Mouse (Mus musculus): ENCODE measurements around the gene Tgfbrap1.
"Not testable (repeated sequence)": the region's sequence is repeated elsewhere in the genome, so short reads cannot be mapped to it uniquely, and the experiment has no call there.

Gene Tgfbrap1
- long read RNA-seq, experiment 1, full-length matches to known transcripts = 1 of 6 reads
- long read RNA-seq, experiment 1, partial matches to known transcripts = 3 of 6 reads
- long read RNA-seq, experiment 1, other reads (novel, unspliced or antisense) = 2 of 6 reads
- long read RNA-seq, experiment 2, partial matches to known transcripts = 2 of 3 reads
- long read RNA-seq, experiment 2, other reads (novel, unspliced or antisense) = 1 of 3 reads

DNA sequence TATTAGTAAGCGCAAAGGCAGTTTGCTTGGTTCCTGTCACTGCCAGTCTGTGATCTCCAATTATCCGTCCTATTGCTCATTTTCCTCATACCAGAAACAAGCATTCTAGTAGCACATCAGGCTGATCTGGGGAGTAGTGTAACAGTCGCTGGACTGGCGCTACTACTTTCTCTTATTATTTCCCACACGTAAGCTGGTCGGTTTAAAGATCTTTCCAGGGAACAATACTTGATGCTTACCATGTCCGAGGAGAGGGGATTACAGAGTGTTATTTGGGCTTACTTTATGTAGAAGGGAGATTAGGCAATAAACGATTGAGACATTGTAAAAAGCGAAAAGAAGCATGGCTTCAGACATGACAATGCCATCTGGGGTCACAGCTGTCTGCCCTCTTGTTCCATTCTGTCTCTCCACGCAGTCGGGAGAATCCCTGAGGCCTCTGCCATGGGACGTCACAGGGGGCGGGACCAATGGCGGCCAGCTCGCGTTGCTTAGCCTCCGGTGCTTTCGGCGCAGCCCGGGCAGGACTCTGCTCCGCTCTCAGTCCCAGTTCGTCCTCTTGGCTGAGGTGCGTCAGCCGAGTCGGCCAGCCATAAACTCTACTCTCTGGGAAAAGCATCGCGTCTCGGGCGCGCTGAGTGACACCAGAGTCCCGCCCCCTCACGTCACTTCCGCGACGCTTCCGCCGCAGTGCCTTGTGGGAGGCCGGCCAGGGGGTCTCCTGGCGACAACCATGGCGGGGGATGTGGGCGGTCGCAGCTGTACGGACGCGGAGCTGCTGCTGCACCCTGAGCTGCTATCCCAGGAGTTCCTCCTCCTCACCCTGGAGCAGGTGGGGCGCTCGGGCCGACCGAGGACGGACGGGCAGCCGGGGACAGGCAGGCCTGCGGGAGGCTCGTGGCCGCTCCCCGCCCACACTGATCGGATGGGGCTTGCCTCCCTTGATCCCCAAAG, at the start of gene Tgfbrap1, which contains the start of gene AI597479:
Gene Tgfbrap1, minus strand, starts transcription at position 607 of the 954 bp plus-strand sequence.
Gene AI597479, plus strand, starts transcription at position 680 of the 954 bp plus-strand sequence.
- intact Hi-C loops (cut with DNase I) = no loop called here

- intact Hi-C loops (cut with DNase I) = no loop called here
Measured at GRCm38 (mm10) chr1:43147474-43147873, 49.0 kb upstream of the Tgfbrap1 start.

DNA sequence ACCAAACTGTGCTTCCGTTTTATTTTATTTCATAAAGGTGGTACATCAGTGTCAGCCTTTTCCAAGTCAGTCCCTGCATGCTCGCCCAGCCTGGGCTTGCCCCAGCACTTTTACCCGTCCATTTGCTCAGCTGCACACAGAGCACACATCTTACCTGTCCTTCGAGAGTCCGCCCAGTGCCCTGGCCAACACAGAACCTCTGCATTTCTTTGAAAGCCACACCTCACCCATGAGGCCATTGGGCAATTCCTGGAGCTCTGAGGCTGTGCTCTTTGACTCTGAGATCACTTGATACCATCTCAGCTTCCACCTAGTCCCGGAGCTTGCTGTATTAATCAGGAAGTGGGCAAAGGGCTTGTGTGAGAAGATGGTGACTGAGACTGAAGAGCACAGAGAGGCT, 47.0 kb upstream of the Tgfbrap1 start:
- intact Hi-C loops (cut with DNase I) = no loop called here

DNA sequence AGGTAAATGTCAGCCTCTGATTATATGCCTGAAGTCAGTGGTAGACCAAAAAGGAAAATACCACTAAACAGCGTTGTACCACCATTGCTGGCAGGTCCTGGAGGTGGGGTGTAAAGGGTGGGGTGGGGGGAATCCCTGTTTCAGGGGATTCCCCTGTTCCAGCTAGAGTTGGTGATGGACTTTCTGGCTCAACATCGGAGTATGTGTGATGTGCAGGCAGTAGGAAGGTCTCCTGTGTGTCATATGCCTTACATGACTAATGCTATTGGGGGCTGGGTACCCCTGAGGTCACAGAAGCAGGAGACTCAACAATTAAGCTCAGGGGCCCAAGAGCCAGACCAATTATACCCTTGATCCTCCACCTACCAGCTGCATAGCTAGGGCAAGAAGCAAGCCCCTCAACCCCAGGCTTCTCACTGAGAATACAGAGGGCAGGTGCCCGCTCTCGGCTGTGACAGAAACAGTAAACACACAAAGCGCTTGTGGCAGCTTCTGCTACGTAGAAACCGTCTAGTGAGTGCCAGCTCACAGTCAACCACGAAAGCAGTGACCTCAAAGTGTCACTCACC, 46.0 kb upstream of the Tgfbrap1 start:
- intact Hi-C loops (cut with DNase I) = no loop called here

DNA sequence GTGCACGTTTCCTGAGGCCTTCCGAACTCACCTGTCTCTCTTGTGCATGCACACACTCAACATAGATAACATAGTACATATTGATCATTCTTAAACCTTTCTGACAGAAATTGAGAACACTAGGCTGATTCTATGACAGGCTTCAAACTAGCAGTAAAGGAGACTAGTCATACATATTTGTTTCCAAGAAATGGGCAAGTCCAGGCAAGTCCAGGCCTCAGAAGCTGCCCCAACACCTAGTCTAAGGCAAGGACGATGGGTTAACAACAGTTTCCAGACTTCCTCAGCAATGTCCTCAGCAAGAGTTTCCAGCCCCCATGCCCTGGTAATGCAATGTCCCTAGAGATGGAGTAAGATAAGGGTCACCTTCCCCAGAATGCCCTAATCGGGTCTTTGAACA, 45.4 kb upstream of the Tgfbrap1 start:
- intact Hi-C loops (cut with DNase I) = loop anchor here (1.0 kb wide), 1 partner anchor 121 kb away; no protein-coding TSS in a partner anchor

- intact Hi-C loops (cut with DNase I) = loop anchor here (1.0 kb wide), 1 partner anchor 121 kb away; no protein-coding TSS in a partner anchor
Measured at GRCm38 (mm10) chr1:43143284-43143683, 44.8 kb upstream of the Tgfbrap1 start.

GRCm38 (mm10) chr1:43142849-43143248, 44.4 kb upstream of the Tgfbrap1 start:
- intact Hi-C loops (cut with DNase I) = loop anchor here (1.0 kb wide), 1 partner anchor 121 kb away; no protein-coding TSS in a partner anchor

DNA sequence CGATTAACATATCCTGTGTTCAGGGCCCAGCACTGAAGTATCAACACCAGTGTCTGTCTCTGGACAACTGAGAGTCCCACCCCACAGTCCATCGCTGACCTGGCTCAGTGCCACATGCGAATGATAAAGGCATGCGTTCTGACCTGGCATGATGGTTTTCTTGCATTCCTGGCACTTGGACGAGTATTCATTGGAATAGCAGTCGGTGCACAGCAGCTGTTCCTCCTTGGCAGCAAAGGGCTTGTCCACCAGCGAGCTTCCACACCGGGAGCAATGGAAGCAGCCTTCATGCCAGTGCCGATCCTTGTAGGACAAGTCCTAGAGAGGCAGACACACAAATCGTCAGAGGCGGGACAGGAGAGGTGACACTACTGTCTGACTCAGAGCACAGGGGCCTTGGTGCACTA, 43.1 kb upstream of the Tgfbrap1 start:
- intact Hi-C loops (cut with DNase I) = no loop called here

DNA sequence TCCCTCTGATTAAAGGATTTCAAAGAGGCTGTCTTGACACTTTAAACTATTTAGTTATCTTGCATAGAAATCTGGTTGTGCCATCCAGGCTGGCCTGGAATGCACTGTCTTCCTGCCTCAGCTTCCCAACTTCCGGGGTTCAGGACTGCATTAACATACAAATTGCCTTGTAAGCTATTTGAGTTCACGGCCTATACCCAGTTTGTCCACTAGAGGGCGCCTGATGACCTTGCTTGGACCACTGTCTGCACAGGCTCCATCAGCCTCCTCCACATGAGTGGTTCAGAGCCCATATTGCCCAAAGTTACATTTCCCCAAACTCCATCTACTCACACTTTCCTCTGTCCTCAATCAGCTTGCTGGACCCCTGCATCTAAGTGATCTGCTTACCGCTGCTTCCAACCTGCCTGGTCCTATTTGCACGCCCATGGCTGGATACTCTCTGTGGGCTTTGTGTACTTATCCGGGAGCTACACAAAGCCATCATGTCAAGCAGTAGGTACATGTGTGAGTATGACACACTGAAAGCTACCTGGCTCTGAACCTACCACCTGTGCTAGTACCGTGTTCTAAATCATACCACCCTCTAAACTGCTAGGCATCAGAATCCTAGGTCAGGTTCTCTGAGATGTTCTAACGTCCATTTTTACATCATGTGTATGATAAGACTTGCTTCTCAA, 41.3 kb upstream of the Tgfbrap1 start:
- intact Hi-C loops (cut with DNase I) = loop anchor here (1.0 kb wide), 1 partner anchor 125 kb away; no protein-coding TSS in a partner anchor

DNA sequence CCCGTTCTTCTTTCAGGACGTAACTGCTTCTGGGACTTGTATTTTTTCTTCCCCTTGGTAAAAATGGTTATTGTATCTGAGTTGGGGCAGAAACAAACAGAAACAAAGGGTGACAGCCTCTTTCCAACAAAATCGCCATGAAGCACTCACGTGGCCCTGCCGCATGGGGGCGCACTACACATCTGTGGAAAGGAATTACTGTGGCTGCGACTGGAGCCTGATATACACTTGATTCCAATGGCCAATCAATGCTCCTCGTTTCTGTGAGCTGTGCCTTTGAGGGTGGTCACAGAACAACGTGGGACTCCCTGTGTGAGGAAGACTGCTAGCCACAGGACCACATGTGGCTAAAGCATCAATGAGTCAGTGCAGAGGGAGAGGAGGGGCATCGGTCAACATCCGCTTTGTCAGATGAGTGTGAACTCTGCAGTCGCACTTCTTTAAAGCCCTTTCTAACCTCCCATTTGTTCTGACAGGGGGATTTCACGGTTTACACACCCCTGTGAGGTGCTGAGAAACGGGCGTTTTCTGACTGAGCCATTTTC, 39.9 kb upstream of the Tgfbrap1 start:
- intact Hi-C loops (cut with DNase I) = no loop called here

- intact Hi-C loops (cut with DNase I) = no loop called here
Measured at GRCm38 (mm10) chr1:43137334-43137733, 38.9 kb upstream of the Tgfbrap1 start.

DNA sequence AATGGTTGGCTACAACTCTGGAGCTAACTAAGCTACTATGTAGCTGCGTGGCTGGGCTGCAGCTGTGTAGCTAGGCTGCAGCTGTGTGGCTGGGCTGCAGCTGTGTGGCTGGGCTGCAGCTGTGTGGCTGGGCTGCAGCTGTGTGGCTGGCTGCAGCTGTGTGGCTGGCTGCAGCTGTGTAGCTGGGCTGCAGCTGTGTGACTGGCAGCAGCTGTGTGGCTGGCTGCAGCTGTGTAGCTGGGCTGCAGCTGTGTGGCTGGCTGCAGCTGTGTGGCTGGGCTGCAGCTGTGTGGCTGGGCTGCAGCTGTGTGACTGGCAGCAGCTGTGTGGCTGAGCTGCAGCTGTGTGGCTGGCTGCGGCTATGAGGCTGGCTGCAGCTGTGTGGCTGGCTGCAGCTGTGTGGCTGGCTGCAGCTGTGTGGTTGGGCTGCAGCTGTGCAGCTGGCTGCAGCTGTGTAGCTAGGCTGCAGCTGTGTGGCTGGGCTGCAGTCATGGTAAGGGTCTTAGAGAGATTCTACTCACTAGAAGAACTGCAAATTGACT, 38.1 kb upstream of the Tgfbrap1 start:
- intact Hi-C loops (cut with DNase I) = not testable (repeated sequence)

- intact Hi-C loops (cut with DNase I) = no loop called here
Measured at GRCm38 (mm10) chr1:43131591-43131990, 33.2 kb upstream of the Tgfbrap1 start.

DNA sequence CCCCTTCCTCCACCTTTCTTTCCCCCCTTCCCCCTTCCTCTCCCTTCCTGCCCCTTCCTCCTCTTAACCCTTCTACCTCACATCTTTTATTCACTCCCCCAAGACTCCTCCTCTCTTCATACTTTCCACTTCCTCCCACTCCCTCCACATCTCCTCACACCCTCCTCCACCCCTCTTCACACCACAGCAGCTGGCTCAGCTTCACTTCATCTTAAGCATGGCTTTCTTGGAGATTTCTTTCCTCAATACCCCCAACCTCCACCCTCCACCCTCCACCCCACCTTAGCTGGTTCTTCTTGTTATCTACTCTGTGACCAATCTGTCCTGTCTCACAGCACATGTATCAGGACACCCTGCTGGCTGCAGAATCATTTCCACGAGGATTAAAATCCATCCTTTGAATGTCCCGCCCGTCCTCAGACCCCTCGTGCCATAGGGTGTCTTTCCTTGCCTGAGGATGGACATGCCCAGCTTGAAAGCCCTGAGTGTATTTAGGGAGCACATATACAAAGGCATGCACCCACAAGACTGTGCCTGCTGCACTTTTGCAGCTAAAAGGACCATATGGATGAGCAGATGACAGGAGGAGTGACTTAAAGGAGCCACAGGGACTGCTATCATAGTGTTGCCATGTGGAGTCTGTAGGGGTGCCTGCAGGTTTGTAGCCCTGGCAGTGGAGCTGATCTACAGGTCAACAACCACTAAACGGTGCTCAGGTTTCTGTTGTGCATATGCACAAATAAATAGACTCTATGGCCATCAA, 32.0 kb upstream of the Tgfbrap1 start:
- intact Hi-C loops (cut with DNase I) = no loop called here

DNA sequence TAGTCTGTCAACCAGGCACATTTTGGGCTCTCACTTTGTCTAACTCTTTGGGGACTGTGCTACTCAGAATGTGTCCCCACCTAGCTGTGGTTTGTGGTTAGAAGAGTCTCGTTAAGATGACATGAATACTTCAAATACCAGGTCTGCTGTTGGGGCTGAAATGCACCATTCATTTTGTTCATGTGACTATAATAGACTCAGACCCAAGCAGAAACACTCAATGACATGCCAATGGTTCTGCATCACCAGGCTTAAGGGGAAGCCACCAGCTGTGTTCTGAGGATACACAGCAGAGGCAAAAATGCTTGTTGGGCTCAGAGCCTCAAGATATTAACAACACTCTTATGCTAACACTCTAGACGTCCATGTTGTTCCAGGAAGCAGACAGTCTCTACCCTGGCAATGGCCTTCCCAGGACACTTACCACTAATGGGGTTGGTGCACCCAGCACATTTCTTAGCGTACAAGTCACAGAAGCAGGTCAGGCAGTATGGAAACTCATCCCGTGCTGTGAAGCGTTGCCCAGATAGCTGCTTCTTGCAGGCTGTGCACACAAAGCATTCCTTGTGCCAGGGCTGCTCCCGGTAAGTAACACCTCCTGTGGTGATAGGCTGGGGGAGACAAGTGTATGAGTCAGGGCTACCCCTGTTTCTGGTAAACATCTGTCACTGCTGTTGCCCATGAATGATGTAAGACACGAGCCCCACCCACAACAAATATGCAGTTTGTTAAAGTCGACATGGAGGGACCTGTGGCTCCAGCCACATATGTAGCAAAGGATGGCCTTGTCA, 29.6 kb upstream of the Tgfbrap1 start:
- intact Hi-C loops (cut with DNase I) = no loop called here

DNA sequence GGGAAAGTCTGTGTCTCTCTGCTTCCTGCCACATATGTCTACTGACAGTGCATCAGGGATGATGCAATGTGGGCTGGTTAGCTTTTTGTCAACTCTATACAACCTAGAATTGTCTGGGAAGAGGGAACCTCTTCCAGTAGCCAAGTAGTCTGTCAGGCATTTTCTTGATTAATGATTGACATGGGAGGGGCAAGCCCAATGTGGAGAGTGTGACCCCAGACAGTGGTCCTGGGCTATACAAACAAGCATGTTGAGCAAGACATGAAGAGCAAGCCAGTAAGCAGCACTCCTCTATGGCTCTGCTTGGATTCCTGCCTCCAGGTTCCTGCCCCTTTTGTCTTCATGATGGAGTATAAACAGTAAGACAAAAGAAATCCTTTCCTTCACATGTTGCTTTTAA, 28.8 kb upstream of the Tgfbrap1 start:
- intact Hi-C loops (cut with DNase I) = no loop called here

DNA sequence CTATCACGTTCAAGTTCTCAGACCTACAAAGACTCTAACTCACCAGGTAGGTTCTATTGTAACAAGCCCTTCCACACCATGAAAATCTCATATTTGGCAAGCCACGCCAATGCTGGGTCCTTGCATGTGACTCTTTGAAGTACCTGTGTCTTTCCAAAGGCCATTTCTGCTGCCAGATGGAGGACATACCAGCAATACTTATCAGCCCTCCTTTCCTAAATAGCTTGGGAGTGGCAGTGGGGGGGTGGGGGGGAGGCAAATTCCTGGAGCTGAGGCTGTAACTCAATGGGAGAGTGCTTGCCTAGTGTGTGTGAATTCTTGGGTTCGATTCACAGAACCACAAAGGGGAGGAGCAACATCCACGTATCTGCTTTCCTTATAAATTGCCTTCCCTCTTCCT, 26.3 kb upstream of the Tgfbrap1 start:
- intact Hi-C loops (cut with DNase I) = no loop called here

DNA sequence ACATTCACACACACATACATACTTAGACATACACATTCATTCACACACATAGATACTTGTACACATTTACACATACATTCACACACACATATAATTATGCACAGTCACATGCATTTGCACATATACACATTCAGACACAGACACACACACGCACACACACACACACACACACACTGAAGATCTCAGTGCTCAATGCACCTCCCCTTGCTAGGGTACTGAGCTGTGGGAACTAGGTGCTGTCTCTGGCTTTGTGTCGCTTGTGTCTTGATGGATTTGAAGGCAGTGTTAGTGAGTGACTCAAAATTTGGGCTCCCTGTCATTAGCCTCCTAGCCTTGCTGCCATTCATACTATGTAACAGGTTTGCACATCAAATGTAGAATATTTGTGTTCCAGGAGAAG, 24.2 kb upstream of the Tgfbrap1 start:
- intact Hi-C loops (cut with DNase I) = no loop called here

GRCm38 (mm10) chr1:43120950-43121349, 22.5 kb upstream of the Tgfbrap1 start:
- intact Hi-C loops (cut with DNase I) = no loop called here
